Mouse (Mus musculus): ENCODE results near the gene Atg4c.

Atg4c gene

GRCm38 (mm10) chr4:99186412-99187125 lies 7.2 kb upstream of the Atg4c start:
- DNase-seq (ENCODE audit: low read depth): peak; percentile 27

GRCm38 (mm10) chr4:99192640-99193039 lies 1.1 kb upstream of the Atg4c start:
- peak; percentile 22 for DNase-seq (ENCODE audit: low read depth)

- peak; percentile 45 for DNase-seq (ENCODE audit: low read depth)
These were observed 520 bp upstream of the Atg4c start for GRCm38 (mm10) chr4:99193214-99193613.

- DNase-seq (ENCODE audit: low read depth): no peak
These were observed 1.1 kb downstream of the Atg4c start for GRCm38 (mm10) chr4:99194826-99195225.

GRCm38 (mm10) chr4:99198721-99199120 lies 5.0 kb downstream of the Atg4c start:
- no peak for DNase-seq (ENCODE audit: low read depth)

GRCm38 (mm10) chr4:99199757-99200251 lies 6.1 kb downstream of the Atg4c start:
- DNase-seq (ENCODE audit: low read depth): peak; percentile 69

- no peak for DNase-seq (ENCODE audit: low read depth)
These were observed 6.8 kb downstream of the Atg4c start for GRCm38 (mm10) chr4:99200383-99201136.

GRCm38 (mm10) chr4:99205773-99206172 lies 12.0 kb downstream of the Atg4c start:
- no peak for DNase-seq (ENCODE audit: low read depth)

GRCm38 (mm10) chr4:99206356-99206755 lies 12.6 kb downstream of the Atg4c start:
- DNase-seq (ENCODE audit: low read depth): no peak

- DNase-seq (ENCODE audit: low read depth): no peak
These were observed 16.4 kb downstream of the Atg4c start for GRCm38 (mm10) chr4:99210087-99210486.

GRCm38 (mm10) chr4:99211606-99212005 lies 17.9 kb downstream of the Atg4c start:
- DNase-seq (ENCODE audit: low read depth): peak; percentile 40

- no peak for DNase-seq (ENCODE audit: low read depth)
These were observed 19.4 kb downstream of the Atg4c start for GRCm38 (mm10) chr4:99213123-99213522.

GRCm38 (mm10) chr4:99222221-99222620 lies 28.5 kb downstream of the Atg4c start:
- DNase-seq (ENCODE audit: low read depth): no peak

- DNase-seq (ENCODE audit: low read depth): peak; percentile 40
These were observed 31.1 kb downstream of the Atg4c start for GRCm38 (mm10) chr4:99224790-99225189.

GRCm38 (mm10) chr4:99227226-99227625 lies 33.5 kb downstream of the Atg4c start:
- DNase-seq (ENCODE audit: low read depth): no peak

- DNase-seq (ENCODE audit: low read depth): no peak
These were observed 35.6 kb downstream of the Atg4c start for GRCm38 (mm10) chr4:99229371-99229770.

GRCm38 (mm10) chr4:99235203-99235856 lies 41.6 kb downstream of the Atg4c start:
- peak; percentile 71 for DNase-seq (ENCODE audit: low read depth)

GRCm38 (mm10) chr4:99238305-99238704 lies 44.6 kb downstream of the Atg4c start:
- DNase-seq (ENCODE audit: low read depth): peak; percentile 49

GRCm38 (mm10) chr4:99241674-99242073 lies 47.9 kb downstream of the Atg4c start:
- DNase-seq (ENCODE audit: low read depth): no peak

- DNase-seq (ENCODE audit: low read depth): no peak
These were observed 55.6 kb downstream of the Atg4c start for GRCm38 (mm10) chr4:99249358-99249757.

- DNase-seq (ENCODE audit: low read depth): no peak
These were observed 56.1 kb downstream of the Atg4c start for GRCm38 (mm10) chr4:99249826-99250225.

GRCm38 (mm10) chr4:99252957-99253356 lies 59.2 kb downstream of the Atg4c start:
- peak; percentile 87 for DNase-seq (ENCODE audit: low read depth)

- peak; percentile 32 for DNase-seq (ENCODE audit: low read depth)
These were observed 69.5 kb downstream of the Atg4c start for GRCm38 (mm10) chr4:99263191-99263590.

All from 416B (cell line).